Mouse (Mus musculus): ENCODE data around the gene Klhl25. TPM values are rescaled to one million over a fixed set of nuclear protein-coding genes. Genes with fewer than 3 reads are reported as not detected.

The Klhl25 gene
- total and polyA plus RNA-seq, 2 experiments from 2014 or later = 12.6 to 34.2 TPM

- H3K36me3 ChIP-seq (ENCODE audit: insufficient read depth, low read length) = no peaks in the 10 kb centered on the region
- 91% methylated on average over 8 of the region's 8 CpGs for WGBS
- H3K4me2 ChIP-seq (ENCODE audit: low read depth, low read length, poor library complexity, severe bottlenecking) = no peak overlapping the region
- H3K4me1 ChIP-seq (ENCODE audit: insufficient read depth, low read length) = no peaks in the 10 kb centered on the region
- ATAC-seq (ENCODE audit: low FRiP score) (no peak), DNase-seq (ENCODE audit: low spot score) (no peak)
- no peaks in the 10 kb centered on the region for H3K9me3 ChIP-seq (ENCODE audit: low read length)
- H3K4me3 ChIP-seq (ENCODE audit: low read depth, low read length) = no peak overlapping the region
- no peaks in the 10 kb centered on the region for H3K27me3 ChIP-seq (ENCODE audit: insufficient read depth, low read length)
- H3K27ac ChIP-seq (ENCODE audit: low read depth, low read length) = no peak overlapping the region
- H3K9ac ChIP-seq (replicated peaks; ENCODE audit: low read length, poor library complexity, severe bottlenecking) = no peak overlapping the region
- no peak for TF ChIP-seq CTCF (IDR thresholded peaks at IDR 0.05)
Measured at GRCm38 (mm10) chr7:75893709-75894108, 45.6 kb downstream of the Klhl25 start.

GRCm38 (mm10) chr7:75897041-75897440 lies 48.9 kb downstream of the Klhl25 start:
- Histone ChIP-seq H3K4me3 (ENCODE audit: low read depth, low read length) (no peak overlapping the region), H3K4me1 (ENCODE audit: insufficient read depth, low read length) (no peaks in the 10 kb centered on the region), H3K9me3 (ENCODE audit: low read length) (no peaks in the 10 kb centered on the region), H3K36me3 (ENCODE audit: insufficient read depth, low read length) (no peaks in the 10 kb centered on the region), H3K4me2 (ENCODE audit: low read depth, low read length, poor library complexity, severe bottlenecking) (no peak overlapping the region), H3K27me3 (ENCODE audit: insufficient read depth, low read length) (no peaks in the 10 kb centered on the region), H3K27ac (ENCODE audit: low read depth, low read length) (no peak overlapping the region), H3K9ac (replicated peaks; ENCODE audit: low read length, poor library complexity, severe bottlenecking) (no peak overlapping the region)
- ATAC-seq (ENCODE audit: low FRiP score) (no peak), DNase-seq (ENCODE audit: low spot score) (no peak)
- no peak for TF ChIP-seq CTCF (IDR thresholded peaks at IDR 0.05)
- WGBS = 71% methylated on average over 5 of the region's 5 CpGs

GRCm38 (mm10) chr7:75899102-75899501 lies 51.0 kb downstream of the Klhl25 start:
- H3K4me2 ChIP-seq (ENCODE audit: low read depth, low read length, poor library complexity, severe bottlenecking) = no peak overlapping the region
- no peaks in the 10 kb centered on the region for H3K27me3 ChIP-seq (ENCODE audit: insufficient read depth, low read length)
- no peaks in the 10 kb centered on the region for H3K9me3 ChIP-seq (ENCODE audit: low read length)
- H3K4me3 ChIP-seq (ENCODE audit: low read depth, low read length) = no peak overlapping the region
- no peak for TF ChIP-seq CTCF (IDR thresholded peaks at IDR 0.05)
- ATAC-seq (ENCODE audit: low FRiP score) (no peak), DNase-seq (ENCODE audit: low spot score) (no peak)
- no peaks in the 10 kb centered on the region for H3K36me3 ChIP-seq (ENCODE audit: insufficient read depth, low read length)
- H3K27ac ChIP-seq (ENCODE audit: low read depth, low read length) = no peak overlapping the region
- H3K9ac ChIP-seq (replicated peaks; ENCODE audit: low read length, poor library complexity, severe bottlenecking) = no peak overlapping the region
- WGBS = 65% methylated on average over 6 of the region's 6 CpGs
- H3K4me1 ChIP-seq (ENCODE audit: insufficient read depth, low read length) = no peaks in the 10 kb centered on the region

GRCm38 (mm10) chr7:75899517-75899916 lies 51.4 kb downstream of the Klhl25 start:
- Histone ChIP-seq H3K4me2 (ENCODE audit: low read depth, low read length, poor library complexity, severe bottlenecking) (no peak overlapping the region), H3K27me3 (ENCODE audit: insufficient read depth, low read length) (no peaks in the 10 kb centered on the region), H3K4me3 (ENCODE audit: low read depth, low read length) (no peak overlapping the region), H3K36me3 (ENCODE audit: insufficient read depth, low read length) (no peaks in the 10 kb centered on the region), H3K4me1 (ENCODE audit: insufficient read depth, low read length) (no peaks in the 10 kb centered on the region), H3K9me3 (ENCODE audit: low read length) (no peaks in the 10 kb centered on the region), H3K27ac (ENCODE audit: low read depth, low read length) (no peak overlapping the region), H3K9ac (replicated peaks; ENCODE audit: low read length, poor library complexity, severe bottlenecking) (no peak overlapping the region)
- DNase-seq (ENCODE audit: low spot score) (no peak), ATAC-seq (ENCODE audit: low FRiP score) (no peak)
- WGBS = 53% methylated on average over 8 of the region's 8 CpGs
- TF ChIP-seq CTCF (IDR thresholded peaks at IDR 0.05) = no peak

GRCm38 (mm10) chr7:75899954-75900353 lies 51.8 kb downstream of the Klhl25 start:
- Histone ChIP-seq H3K27ac (ENCODE audit: low read depth, low read length) (no peak overlapping the region), H3K36me3 (ENCODE audit: insufficient read depth, low read length) (no peaks in the 10 kb centered on the region), H3K4me2 (ENCODE audit: low read depth, low read length, poor library complexity, severe bottlenecking) (no peak overlapping the region), H3K4me1 (ENCODE audit: insufficient read depth, low read length) (no peaks in the 10 kb centered on the region), H3K4me3 (ENCODE audit: low read depth, low read length) (no peak overlapping the region), H3K9ac (replicated peaks; ENCODE audit: low read length, poor library complexity, severe bottlenecking) (no peak overlapping the region), H3K27me3 (ENCODE audit: insufficient read depth, low read length) (no peaks in the 10 kb centered on the region), H3K9me3 (ENCODE audit: low read length) (no peaks in the 10 kb centered on the region)
- no peak for ATAC-seq (ENCODE audit: low FRiP score)
- no peak for TF ChIP-seq CTCF (IDR thresholded peaks at IDR 0.05)
- 85% methylated on average over 4 of the region's 4 CpGs for WGBS
- DNase-seq (ENCODE audit: low spot score) = no peak

GRCm38 (mm10) chr7:75905145-75905544 lies 57.0 kb downstream of the Klhl25 start:
- no peak for TF ChIP-seq CTCF (IDR thresholded peaks at IDR 0.05)
- 46% methylated on average over 2 of the region's 2 CpGs for WGBS
- Histone ChIP-seq H3K4me3 (ENCODE audit: low read depth, low read length) (no peak overlapping the region), H3K9ac (replicated peaks; ENCODE audit: low read length, poor library complexity, severe bottlenecking) (no peak overlapping the region), H3K4me2 (ENCODE audit: low read depth, low read length, poor library complexity, severe bottlenecking) (no peak overlapping the region), H3K9me3 (ENCODE audit: low read length) (no peaks in the 10 kb centered on the region), H3K27ac (ENCODE audit: low read depth, low read length) (no peak overlapping the region), H3K36me3 (ENCODE audit: insufficient read depth, low read length) (no peaks in the 10 kb centered on the region), H3K27me3 (ENCODE audit: insufficient read depth, low read length) (no peaks in the 10 kb centered on the region), H3K4me1 (ENCODE audit: insufficient read depth, low read length) (no peaks in the 10 kb centered on the region)
- ATAC-seq (ENCODE audit: low FRiP score) (no peak), DNase-seq (ENCODE audit: low spot score) (no peak)
